Mouse (Mus musculus): ENCODE measurements at regions not wholly inside any gene's neighbourhood (a gene's known extent, or its start where the extent isn't known, plus 50 kb on each side); places are given as distances from the start of the nearest gene placed in this dataset.
"Not testable (repeated sequence)": the region's sequence is repeated elsewhere in the genome, so short reads cannot be mapped to it uniquely, and the experiment has no call there.

- peak; percentile 45 for DNase-seq
Measured at GRCm38 (mm10) chr5:149815879-149816278, 137.8 kb downstream of the B3glct start.

- DNase-seq, result no peak
Measured at GRCm38 (mm10) chr5:149818812-149819211, 140.8 kb downstream of the B3glct start.

DNA sequence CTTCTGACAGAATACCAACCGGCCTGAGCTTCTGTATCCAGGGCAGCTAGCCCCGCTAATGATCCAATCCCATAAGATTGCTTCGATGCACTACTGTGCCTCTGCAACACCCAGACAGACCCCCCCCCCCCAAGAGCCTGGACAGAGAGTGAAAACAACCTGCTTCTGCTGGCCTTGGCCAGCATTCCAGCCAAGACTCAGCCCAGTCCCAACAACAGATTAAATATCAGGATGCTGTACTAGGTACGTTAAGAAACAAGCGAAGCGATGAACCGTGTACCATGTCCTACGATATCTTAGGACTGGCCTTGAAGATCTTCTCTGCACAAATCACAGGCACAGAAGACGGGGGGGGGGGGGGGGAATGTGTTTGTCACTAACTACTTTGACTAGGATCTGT is 145.8 kb downstream of the B3glct start:
- DNase-seq, result no peak

- DNase-seq, result peak; percentile 21
Measured at GRCm38 (mm10) chr5:149827599-149827998, 149.6 kb downstream of the B3glct start.

DNA sequence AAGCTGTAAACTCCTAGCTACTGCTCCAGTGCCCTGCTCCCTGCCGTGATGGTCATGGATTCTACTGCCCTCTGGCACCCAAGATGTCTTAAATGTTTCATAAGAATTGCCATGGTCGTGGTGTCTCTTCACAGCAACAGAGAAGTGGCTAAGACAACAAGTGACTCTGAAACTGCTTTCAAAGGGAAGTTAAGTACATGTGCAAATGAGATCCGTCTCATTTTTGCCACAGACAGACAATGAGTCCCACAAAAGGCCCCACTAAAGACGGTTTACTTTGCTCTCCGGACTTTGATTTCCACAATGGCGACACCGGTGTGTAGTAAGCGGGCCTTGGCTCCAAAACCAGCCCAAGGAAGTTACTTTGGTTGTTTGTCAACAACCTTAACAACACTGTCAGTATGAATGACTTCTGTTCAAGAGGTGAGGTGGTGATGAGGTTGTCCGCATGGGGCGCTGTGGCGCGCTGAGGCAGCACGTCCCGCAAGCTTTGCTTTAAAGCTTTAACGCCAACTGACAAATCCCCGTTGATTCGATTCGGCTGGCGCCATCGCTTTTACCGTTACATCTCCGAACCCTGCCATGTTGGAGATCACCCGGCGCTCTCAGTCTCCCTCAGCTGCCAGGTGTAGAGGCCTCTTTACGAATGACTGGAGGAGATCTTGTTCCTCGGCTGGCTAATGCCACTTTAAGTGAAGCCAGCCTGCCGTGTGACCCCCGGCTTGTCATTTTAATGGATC is 153.3 kb downstream of the B3glct start:
- peak; percentile 71 for DNase-seq

DNA sequence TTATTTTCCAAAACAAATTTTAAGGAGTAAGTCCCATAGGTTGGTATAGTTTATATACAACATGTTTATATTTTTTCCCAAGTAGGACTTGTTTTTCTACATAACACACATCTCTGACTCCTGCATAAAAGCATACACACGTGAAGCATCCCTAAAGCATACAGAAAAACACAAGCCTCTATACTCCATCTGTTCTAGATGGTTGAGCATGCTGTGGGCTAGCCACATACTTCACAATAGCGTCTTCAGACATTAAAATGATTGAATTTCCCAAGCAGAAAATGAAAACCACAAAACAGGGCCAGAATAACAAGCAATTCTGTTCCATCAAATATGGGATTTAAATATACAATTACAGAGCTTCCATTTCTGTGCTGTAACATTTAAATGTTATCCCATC is 159.3 kb downstream of the B3glct start:
- DNase-seq, result no peak

DNA sequence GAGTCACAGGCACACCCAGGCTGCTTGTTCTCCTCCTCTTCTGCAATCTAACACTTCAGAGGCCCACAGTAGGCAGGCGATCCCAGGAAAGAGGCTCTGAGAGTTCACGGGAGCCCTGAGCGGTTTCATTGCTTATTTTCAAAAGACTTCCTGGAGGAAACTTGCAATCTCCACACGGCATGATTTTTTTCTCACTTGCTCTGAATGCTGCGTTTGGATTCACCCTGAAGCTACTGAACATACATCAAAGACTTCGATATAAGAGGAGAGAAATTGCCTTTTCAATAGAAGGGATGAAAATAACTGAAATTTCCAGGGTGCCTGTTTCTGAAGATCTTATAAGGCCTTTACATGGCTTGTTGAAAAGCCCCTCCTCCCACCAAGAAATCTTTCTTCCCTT is 164.5 kb downstream of the B3glct start:
- DNase-seq, result no peak

DNA sequence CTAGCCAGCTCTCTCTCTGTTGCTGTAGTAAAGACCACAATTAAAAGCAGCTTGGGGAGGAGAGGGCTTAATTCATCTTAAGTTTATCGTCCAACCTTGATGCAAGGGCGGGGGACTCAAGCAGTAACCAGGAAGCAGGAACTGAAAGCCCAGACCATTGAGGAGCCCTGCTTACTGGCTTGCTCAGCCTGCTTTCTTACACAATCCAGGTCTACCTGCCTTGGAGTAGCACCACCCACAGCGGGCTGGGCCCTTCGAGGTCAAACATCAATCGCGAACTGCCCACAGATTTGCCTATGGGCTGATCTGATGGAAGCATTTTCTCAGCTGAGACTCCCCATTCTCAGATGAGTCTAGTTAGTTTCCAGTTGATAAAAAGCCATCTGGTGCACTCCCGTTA is 165.3 kb downstream of the B3glct start:
- DNase-seq, result no peak

DNA sequence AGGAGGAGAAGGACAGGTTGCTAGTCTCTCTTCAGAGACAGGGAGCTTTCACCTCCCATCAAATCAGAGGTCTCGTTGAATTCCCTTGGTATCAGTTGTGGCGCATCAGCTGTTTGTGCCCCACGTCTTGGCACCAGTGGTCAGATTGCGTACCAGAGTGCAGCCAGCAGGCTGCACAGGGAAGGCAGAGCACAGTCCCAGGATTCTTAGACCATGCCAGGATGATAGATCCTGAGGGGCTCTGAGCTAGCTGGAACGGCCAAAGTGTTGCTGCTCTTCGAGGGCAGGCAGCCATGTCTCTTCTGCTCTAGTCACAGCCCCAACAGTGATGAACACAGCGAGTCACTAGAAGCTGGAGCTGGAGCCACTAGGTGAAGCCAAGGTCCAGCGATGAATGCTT is 167.2 kb downstream of the B3glct start:
- DNase-seq, result no peak

- no peak for DNase-seq
Measured at GRCm38 (mm10) chr5:149848465-149848864, 170.0 kb upstream of the Rxfp2 start.

DNA sequence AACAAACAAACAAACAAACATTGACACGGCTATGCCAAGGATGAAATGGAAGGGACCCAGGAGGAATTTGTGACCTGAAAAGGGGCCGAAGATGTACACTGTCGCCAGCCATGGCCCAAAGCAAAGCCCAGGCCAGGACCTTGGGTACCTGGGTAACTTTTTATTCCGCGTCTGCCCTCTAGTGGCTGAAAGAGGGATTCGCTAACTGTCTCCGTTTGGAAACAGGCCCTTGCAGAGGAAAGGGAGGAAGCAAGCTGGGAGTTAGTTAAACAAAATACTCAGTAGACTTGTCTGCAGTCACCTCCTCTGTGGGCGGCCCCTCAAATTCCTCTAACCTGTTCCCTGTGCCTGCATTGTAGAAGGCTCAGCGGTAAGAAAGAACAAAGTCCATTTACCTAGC is 167.5 kb upstream of the Rxfp2 start:
- DNase-seq, result peak; percentile 66

DNA sequence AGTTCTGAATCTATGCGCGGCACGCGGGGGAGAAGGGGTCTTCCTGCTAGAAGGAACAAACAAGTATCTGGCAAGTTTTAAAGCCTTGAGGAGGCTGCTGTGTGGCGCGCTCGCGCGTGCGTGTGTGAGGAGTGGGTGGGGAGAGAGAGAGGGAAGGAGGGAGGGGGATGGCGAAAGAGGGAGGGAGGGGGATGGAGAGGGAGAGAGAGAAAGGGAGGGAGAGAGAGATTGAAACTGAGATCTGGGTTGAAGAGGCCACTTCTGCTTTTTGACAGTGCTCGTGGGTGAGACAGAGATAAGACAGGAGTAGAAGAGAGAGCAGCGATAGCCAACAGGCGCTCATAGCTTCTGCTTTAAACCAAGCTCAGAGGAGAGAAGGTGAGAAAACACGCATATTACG is 166.0 kb upstream of the Rxfp2 start:
- DNase-seq, result peak; percentile 8

- no peak for DNase-seq
Measured at GRCm38 (mm10) chr5:149856101-149856500, 162.4 kb upstream of the Rxfp2 start.

DNA sequence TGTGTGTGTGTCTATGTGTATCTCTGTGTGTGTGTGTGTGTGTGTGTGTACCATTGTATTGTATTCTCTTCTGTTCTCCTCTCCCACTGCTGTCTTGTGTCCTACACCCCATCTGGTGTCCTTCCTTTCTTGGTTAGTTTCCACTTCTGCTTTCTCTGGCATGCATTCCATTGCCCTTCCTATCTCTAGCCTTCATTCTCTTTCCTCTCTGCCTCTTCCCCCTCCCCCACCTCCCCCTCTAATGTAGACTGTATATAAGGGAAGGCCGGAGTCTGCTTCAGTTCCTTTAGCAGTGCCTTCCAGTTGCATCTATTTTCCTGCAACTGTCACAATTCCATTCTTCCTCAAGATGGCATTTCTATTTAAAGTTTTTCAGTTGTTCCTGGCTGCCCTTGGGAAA is 161.5 kb upstream of the Rxfp2 start:
- DNase-seq, result no peak

GRCm38 (mm10) chr5:149861489-149861962 is 156.9 kb upstream of the Rxfp2 start:
- DNase-seq, result peak; percentile 31

DNA sequence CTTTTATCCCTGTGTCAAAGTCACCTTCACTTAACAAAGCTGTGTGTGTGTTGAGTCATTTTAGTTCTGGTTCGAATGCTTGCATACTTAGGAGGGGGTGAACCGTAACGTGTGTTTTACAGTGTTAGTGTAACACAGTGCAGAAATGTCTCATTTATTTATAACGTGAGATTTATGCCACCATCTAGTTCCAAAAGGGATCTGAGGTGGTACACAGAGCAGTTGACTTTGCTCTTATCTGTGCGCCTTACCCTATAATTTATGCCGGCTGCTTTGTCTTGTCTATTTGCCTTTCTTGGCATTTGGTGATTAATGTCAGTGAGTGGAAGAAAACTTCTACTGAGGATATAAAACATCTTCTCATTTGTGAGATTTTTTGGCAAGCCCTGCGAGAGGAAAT is 150.5 kb upstream of the Rxfp2 start:
- no peak for DNase-seq

- no peak for DNase-seq
Measured at GRCm38 (mm10) chr5:149869441-149869840, 149.0 kb upstream of the Rxfp2 start.

GRCm38 (mm10) chr5:149870596-149870995 is 147.9 kb upstream of the Rxfp2 start:
- DNase-seq, result no peak

- DNase-seq, result no peak
Measured at GRCm38 (mm10) chr5:149871521-149871920, 147.0 kb upstream of the Rxfp2 start.

GRCm38 (mm10) chr5:149873482-149874002 is 144.9 kb upstream of the Rxfp2 start:
- DNase-seq, result no peak

- DNase-seq, result no peak
Measured at GRCm38 (mm10) chr5:149874342-149874741, 144.1 kb upstream of the Rxfp2 start.

- DNase-seq, result not testable (repeated sequence)
Measured at GRCm38 (mm10) chr5:149892453-149892852, 126.0 kb upstream of the Rxfp2 start.

DNA sequence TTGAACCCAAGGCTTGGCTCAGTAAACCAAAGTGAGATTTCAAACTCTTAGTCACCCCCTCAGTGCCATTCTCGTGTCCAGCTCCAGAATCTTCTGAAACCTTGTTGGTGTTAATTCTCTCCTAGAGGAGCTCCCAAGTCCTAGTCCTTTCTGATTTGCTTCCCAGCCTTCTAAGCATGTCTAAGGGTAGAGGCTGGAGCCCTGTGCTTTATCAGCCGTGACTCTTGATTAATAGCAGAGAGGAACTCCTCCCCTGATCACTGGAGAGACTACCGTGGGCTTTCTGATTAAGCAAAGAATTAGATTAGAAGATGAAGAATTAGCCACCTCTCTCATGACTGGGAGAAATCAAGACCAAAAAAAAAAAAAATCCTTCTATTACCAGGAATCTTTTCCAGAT is 111.5 kb upstream of the Rxfp2 start:
- no peak for DNase-seq

- DNase-seq, result no peak
Measured at GRCm38 (mm10) chr5:149908376-149909078, 109.9 kb upstream of the Rxfp2 start.

Measured in thymus, postnatal 25 days (tissue).